Mouse (Mus musculus) macrophage (primary cell): ENCODE results near the gene Scai. TPM values are rescaled to one million over a fixed set of nuclear protein-coding genes. Genes with fewer than 3 reads are reported as not detected.
"Not testable (repeated sequence)": the region's sequence is repeated elsewhere in the genome, so short reads cannot be mapped to it uniquely, and the experiment has no call there.

Experiments
- H3K27ac ChIP-seq: fragments of 350-480 bp; formaldehyde crosslinking; 2 replicates; pipeline ENCODE4 v1.9.0; 2021
- H3K36me3 ChIP-seq: fragments of 350-480 bp; formaldehyde crosslinking; 2 replicates; pipeline ENCODE4 v1.9.0; 2021; ENCODE audit errors: inconsistent target
- H3K4me3 ChIP-seq: fragments of 350-480 bp; formaldehyde crosslinking; 2 replicates; pipeline ENCODE4 v1.9.0; 2021; ENCODE audit errors: inconsistent target
- H3K79me2 ChIP-seq: fragments of 350-480 bp; formaldehyde crosslinking; 2 replicates; pipeline ENCODE4 v1.9.0; 2021; ENCODE audit errors: inconsistent target
- WGBS: methylation state at CpG from one replicate; pipeline ENCODE4 v1.1.7; 2026; ENCODE audit warnings: inconsistent platforms; ENCODE audit not compliant: missing documents; 5-methylcytosine and 5-hydroxymethylcytosine counted together
- polyA plus RNA-seq: library from polyadenylated mRNA; stranded (reverse); fragments of 250-400 nt; gene quantifications from 3 replicates; pipeline ENCODE4 v1.2.4, GENCODE M21; 2018; ENCODE audit warnings: inconsistent platforms

The Scai gene
- polyA plus RNA-seq, 1 experiment from 2014 or later, result 1.6 TPM

- Histone ChIP-seq H3K4me3 (no peak overlapping the region), H3K36me3 (no peaks in the 10 kb centered on the region), H3K27ac (no peak overlapping the region), H3K79me2 (no peaks in the 10 kb centered on the region)
- WGBS, result 75% methylated on average over 1 of the region's 1 CpGs
Measured at GRCm38 (mm10) chr2:39160996-39161395, 29.5 kb downstream of the Scai start.

DNA sequence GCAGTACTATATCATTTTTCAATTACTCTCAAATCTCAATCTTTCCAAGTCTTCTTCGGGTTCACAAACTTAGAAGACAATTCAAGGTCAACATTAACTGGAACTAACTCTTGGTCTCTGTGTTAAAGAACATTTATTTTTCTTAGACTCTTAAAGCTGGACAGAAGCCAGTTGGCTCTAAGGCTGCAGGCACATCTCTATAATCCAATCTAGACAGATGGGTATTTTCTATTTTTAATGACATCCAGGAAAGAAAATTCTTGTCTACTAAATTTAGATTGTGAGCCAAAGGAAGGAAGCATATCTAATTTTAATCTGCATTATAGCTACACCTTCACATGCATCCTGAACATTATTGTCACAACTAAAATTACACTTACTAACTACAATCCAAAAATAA, 32.6 kb downstream of the Scai start:
- Histone ChIP-seq H3K4me3 (no peak overlapping the region), H3K79me2 (no peaks in the 10 kb centered on the region), H3K36me3 (no peaks in the 10 kb centered on the region), H3K27ac (no peak overlapping the region)
- 100% methylated on average over 1 of the region's 1 CpGs for WGBS

DNA sequence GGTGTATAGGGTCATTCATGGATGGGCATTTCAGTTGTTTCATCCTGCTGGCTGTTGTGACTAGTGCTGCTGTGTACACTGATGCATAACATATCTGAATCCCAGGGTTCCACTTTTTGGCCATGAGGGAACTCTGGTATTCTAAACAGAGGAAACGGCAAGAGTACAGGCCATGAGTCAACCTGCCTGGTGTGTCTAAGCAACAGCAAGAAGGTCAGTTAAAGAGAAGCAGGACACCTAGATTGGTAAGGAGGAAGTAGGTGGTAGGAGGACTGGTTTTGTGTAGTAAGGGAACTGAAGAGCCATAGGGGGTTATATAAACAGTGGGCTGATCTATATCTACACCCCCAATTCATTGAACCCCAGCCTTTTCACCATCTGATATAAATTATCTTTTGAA, 33.7 kb downstream of the Scai start:
- no peak overlapping the region for H3K27ac ChIP-seq
- no peaks in the 10 kb centered on the region for H3K79me2 ChIP-seq
- H3K4me3 ChIP-seq, result no peak overlapping the region
- WGBS, result 63% methylated on average over 1 of the region's 1 CpGs
- no peaks in the 10 kb centered on the region for H3K36me3 ChIP-seq

DNA sequence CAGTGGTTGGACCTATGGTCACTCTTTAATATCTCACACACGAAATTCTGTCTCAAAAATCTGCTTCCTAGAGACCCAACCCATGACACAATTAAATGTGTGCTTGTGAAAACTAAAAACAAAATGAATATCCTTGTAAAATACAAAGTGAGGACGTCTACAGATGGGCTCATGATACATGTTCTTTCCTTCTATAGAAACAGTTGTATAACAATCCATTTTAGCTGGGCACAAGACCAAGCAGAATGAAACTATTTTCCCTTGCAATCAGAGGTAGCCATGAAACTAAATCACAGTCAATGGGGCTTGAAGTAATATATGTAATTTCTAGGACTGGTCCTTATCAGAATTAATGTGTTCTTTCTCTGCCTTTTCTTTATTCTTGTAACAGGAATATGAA, 39.6 kb downstream of the Scai start:
- no peaks in the 10 kb centered on the region for H3K36me3 ChIP-seq
- no peaks in the 10 kb centered on the region for H3K79me2 ChIP-seq
- no peak overlapping the region for H3K27ac ChIP-seq
- no peak overlapping the region for H3K4me3 ChIP-seq
- WGBS, result 82% methylated on average over 2 of the region's 2 CpGs

DNA sequence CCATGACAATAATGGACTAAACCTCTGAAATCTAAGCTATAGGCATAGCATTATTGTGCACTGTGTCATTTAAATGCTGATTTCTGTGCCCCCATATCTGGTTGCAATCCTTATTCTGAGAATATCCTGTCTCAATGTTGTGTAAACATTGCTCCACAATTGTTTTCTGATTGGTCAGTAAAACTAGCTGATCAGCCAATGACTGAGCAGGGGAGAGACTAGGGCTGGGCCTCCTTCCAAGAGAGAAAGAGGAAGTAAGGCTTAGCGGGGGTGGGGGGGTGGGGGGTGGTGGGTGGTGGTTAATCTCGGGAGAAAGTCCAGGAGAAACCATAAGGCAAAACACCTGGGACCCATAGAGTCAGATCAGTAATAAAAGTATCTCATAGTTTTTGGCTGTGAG, 42.5 kb downstream of the Scai start:
- H3K36me3 ChIP-seq, result no peaks in the 10 kb centered on the region
- H3K4me3 ChIP-seq, result no peak overlapping the region
- no peaks in the 10 kb centered on the region for H3K79me2 ChIP-seq
- 0% methylated on average over 2 of the region's 2 CpGs for WGBS
- no peak overlapping the region for H3K27ac ChIP-seq

- Histone ChIP-seq H3K36me3 (no peaks in the 10 kb centered on the region), H3K4me3 (no peak overlapping the region), H3K27ac (no peak overlapping the region), H3K79me2 (no peaks in the 10 kb centered on the region)
- WGBS, result 100% methylated on average over 1 of the region's 1 CpGs
Measured at GRCm38 (mm10) chr2:39146469-39146868, 44.1 kb downstream of the Scai start.

GRCm38 (mm10) chr2:39142357-39142948, 48.1 kb downstream of the Scai start:
- Histone ChIP-seq H3K27ac (no peak overlapping the region), H3K4me3 (no peak overlapping the region), H3K36me3 (no peaks in the 10 kb centered on the region), H3K79me2 (no peaks in the 10 kb centered on the region)
- 28% methylated on average over 3 of the region's 3 CpGs for WGBS

GRCm38 (mm10) chr2:39140586-39141455, 49.7 kb downstream of the Scai start:
- Histone ChIP-seq H3K36me3 (no peaks in the 10 kb centered on the region), H3K4me3 (no peak overlapping the region), H3K79me2 (no peaks in the 10 kb centered on the region), H3K27ac (no peak overlapping the region)
- WGBS, result 83% methylated on average over 7 of the region's 7 CpGs

DNA sequence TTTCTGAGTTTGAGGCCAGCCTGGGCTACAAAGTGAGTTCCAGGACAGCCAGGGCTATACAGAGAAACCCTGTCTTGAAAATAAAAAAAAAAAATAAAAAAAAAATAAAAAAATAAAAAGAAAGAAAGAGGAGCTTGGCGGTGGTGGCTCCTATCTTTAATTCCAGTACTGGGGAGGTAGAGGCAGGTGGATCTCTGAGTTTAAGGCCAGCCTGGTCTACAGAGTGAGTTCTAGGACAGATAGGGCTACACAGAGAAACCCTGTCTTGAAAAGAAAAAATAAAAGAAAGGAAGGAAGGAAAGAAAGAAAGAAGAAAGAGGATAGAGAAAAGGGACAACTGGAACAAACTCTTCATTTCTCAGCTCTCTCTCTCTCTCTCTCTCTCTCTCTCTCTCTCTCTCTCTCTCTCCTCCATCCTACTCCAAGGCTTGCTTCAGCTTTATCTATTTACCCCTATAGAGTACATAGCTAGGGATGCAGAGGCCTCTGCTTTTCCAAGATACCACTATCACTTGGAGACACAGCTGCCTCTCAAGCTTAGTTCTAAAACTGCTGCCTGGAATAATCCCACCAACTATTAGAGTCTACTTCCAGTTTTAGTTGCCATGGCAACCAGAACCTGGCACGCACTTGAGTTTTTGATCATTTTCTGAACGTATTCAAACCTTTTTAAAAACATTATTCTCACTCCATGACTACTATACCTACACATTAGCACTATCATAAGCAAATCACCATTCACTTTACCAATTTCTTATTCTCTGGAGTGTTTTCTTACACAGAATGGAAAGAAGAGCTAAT, 60.8 kb downstream of the Scai start:
- Histone ChIP-seq H3K79me2 (no peaks in the 10 kb centered on the region), H3K36me3 (no peaks in the 10 kb centered on the region), H3K4me3 (no peak overlapping the region), H3K27ac (no peak overlapping the region)
- WGBS, result 64% methylated on average over 3 of the region's 3 CpGs

GRCm38 (mm10) chr2:39124167-39124566, 66.4 kb downstream of the Scai start:
- no peaks in the 10 kb centered on the region for H3K36me3 ChIP-seq
- H3K79me2 ChIP-seq, result no peaks in the 10 kb centered on the region
- H3K4me3 ChIP-seq, result no peak overlapping the region
- H3K27ac ChIP-seq, result no peak overlapping the region
- WGBS, result 92% methylated on average over 5 of the region's 5 CpGs

DNA sequence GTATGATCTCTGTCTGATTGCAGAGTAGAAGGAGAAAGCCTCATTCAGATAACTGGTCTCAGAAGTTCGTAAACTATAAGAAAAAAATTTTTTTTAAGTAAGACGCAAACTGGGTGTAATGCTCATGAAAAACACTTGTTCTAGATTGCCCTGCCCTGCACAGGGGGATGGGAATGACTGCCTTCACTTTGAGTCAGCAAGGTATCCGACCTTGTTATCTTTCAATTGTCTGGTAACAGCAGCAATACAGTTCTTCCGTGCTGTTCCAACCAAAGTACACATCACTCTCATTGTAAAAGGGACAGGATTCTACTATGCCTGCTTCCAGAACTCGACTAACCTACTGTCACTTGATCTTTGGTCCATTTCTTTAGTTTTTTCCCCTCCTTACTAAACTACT, 69.4 kb downstream of the Scai start:
- Histone ChIP-seq H3K4me3 (no peak overlapping the region), H3K36me3 (no peaks in the 10 kb centered on the region), H3K27ac (no peak overlapping the region), H3K79me2 (no peaks in the 10 kb centered on the region)
- 94% methylated on average over 5 of the region's 5 CpGs for whole genome bisulfite sequencing

- no peaks in the 10 kb centered on the region for H3K36me3 ChIP-seq
- no peak overlapping the region for H3K27ac ChIP-seq
- 91% methylated on average over 1 of the region's 2 CpGs for WGBS
- no peak overlapping the region for H3K4me3 ChIP-seq
- no peaks in the 10 kb centered on the region for H3K79me2 ChIP-seq
Measured at GRCm38 (mm10) chr2:39116583-39116982, 74.0 kb downstream of the Scai start.

DNA sequence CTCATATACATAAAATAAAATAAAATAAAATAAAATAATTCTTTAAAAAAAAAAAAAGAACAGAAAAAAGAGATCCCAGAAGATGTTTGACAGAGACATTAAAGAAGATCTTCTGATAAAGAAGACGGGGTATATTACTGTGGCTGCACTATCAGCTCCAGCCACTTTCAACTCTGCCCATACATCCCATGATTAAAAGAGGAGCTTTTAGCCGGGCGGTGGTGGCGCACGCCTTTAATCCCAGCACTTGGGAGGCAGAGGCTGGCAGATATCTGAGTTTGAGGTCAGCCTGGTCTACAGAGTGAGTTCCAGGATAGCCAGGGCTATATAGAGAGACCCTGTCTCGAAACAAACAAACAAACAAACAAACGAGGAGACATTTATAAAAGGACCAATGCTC, 76.4 kb downstream of the Scai start:
- Histone ChIP-seq H3K4me3 (no peak overlapping the region), H3K36me3 (no peaks in the 10 kb centered on the region), H3K79me2 (no peaks in the 10 kb centered on the region), H3K27ac (0 out of 2 replicates have a peak overlapping the region, but pooled peaks have one; percentile 15)
- WGBS, result 92% methylated on average over 7 of the region's 7 CpGs

DNA sequence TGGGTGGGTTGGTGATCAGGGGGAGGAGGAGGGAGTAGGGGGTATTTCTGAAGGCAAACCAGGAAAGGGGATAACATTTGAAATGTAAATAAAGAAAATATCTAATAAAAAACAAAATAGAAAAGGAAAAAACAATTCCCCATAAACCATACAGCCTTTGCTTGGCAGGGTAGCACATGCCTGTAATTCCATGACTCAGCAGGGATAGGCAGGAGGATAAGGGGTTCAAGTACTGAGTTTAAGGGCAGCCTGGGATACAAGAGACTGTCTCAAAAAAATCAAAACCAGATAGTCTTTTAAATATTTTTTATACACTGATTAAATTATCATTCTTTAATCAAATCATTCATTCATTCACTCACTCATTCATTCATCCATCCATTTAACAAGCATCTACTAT, 80.0 kb downstream of the Scai start:
- Histone ChIP-seq H3K27ac (no peak overlapping the region), H3K4me3 (no peak overlapping the region), H3K79me2 (no peaks in the 10 kb centered on the region), H3K36me3 (no peaks in the 10 kb centered on the region)

GRCm38 (mm10) chr2:39109712-39110111, 80.8 kb downstream of the Scai start:
- H3K79me2 ChIP-seq, H3K4me3 ChIP-seq, H3K27ac ChIP-seq, H3K36me3 ChIP-seq: not testable (repeated sequence)
